Mouse (Mus musculus): ENCODE measurements around the gene Skap2. TPM values are rescaled to one million over a fixed set of nuclear protein-coding genes. Genes with fewer than 3 reads are reported as not detected.

The Skap2 gene
- polyA plus RNA-seq, 1 experiment from 2014 or later = 78.5 TPM

DNA sequence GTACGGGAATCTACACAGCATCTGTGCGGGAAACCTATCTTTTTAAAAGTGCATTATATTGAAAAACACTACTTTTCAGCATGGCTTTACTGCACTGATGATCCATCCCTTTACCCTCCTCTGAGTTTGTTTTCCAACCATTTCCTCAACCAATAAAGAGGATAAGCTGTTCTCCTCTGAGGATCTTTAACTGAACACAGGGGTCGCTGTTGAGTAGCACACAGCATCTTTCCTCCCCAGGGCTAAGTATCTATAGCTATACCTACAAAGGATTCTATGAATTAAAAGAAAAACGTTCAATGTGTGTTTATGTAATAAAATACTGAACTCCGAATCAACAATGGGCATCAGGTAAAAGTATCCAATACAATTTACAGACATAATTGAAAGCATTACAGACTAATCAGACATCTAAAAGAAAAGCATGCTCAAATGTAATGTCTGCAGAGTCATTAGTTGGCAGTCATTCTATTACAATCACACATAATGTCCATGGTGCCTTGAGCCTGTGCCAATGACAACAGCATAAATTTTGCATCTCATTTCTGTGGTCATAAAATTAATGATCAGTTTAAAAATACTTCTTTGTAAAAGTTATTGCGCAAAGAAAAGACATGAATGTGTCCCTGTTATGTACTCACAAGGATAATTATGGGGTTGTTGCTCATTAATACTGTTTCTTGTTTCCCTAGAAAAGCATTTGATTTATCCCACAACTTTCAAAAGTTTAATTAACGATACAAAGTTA lies 13.8 kb downstream of the Skap2 start:
- peak; percentile 19; the same call in 1 of the 2 replicates for ATAC-seq
- H3K36me3 ChIP-seq (ENCODE audit: insufficient read depth, low read length) = no peaks in the 10 kb centered on the region
- 51% methylated on average over 7 of the region's 7 CpGs for WGBS
- H3K4me1 ChIP-seq (ENCODE audit: insufficient read depth, low read depth, low read length) = no peaks in the 10 kb centered on the region
- TF ChIP-seq CTCF (IDR thresholded peaks at IDR 0.05) = peak; percentile 77
- no peak for TF ChIP-seq EP300 (IDR thresholded peaks at IDR 0.05)
- H3K9me3 ChIP-seq (ENCODE audit: low read length) = no peaks in the 10 kb centered on the region
- H3K4me2 ChIP-seq (replicated peaks; ENCODE audit: low read depth, low read length) = no peak overlapping the region
- DNase-seq (ENCODE audit: low spot score) = peak; percentile 70
- H3K4me3 ChIP-seq (ENCODE audit: low read depth, low read length) = no peak overlapping the region
- H3K27me3 ChIP-seq (replicated peaks; ENCODE audit: insufficient read depth, low read length) = 0 out of 2 replicates have a peak, but pooled peaks cover 6% of the 10 kb centered on the region
- H3K27ac ChIP-seq (ENCODE audit: low read length) = no peak overlapping the region
- no peak overlapping the region for H3K9ac ChIP-seq (replicated peaks; ENCODE audit: low read depth)

DNA sequence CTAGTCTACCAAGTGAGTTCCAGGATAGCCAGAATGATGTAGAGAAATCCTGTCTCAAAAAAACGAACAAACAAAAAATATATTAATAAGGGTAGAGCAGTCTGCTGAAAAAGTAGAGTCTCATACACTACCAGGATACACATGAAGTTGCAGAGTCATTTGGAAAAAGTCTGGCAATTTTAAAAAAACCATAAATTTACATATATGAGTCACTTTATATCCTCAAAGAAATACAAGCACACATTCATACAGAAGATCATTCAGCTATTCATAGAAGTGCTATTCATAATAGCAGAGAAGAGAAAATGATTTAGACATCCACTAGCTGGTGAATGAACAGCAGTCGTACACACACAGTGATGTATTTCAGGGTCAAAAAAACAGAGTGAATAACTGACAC lies 24.4 kb downstream of the Skap2 start:
- ATAC-seq (no peak), DNase-seq (ENCODE audit: low spot score) (no peak)
- TF ChIP-seq CTCF (IDR thresholded peaks at IDR 0.05) (no peak), EP300 (IDR thresholded peaks at IDR 0.05) (no peak)
- Histone ChIP-seq H3K4me2 (replicated peaks; ENCODE audit: low read depth, low read length) (no peak overlapping the region), H3K27ac (ENCODE audit: low read length) (no peak overlapping the region), H3K9me3 (ENCODE audit: low read length) (no peaks in the 10 kb centered on the region), H3K9ac (replicated peaks; ENCODE audit: low read depth) (no peak overlapping the region), H3K4me1 (ENCODE audit: insufficient read depth, low read depth, low read length) (no peaks in the 10 kb centered on the region), H3K4me3 (ENCODE audit: low read depth, low read length) (no peak overlapping the region), H3K27me3 (replicated peaks; ENCODE audit: insufficient read depth, low read length) (no peaks in the 10 kb centered on the region), H3K36me3 (ENCODE audit: insufficient read depth, low read length) (no peaks in the 10 kb centered on the region)
- 82% methylated on average over 2 of the region's 2 CpGs for WGBS

- Histone ChIP-seq H3K4me1 (ENCODE audit: insufficient read depth, low read depth, low read length) (no peaks in the 10 kb centered on the region), H3K9me3 (ENCODE audit: low read length) (no peaks in the 10 kb centered on the region), H3K4me3 (ENCODE audit: low read depth, low read length) (no peak overlapping the region), H3K4me2 (replicated peaks; ENCODE audit: low read depth, low read length) (no peak overlapping the region), H3K9ac (replicated peaks; ENCODE audit: low read depth) (no peak overlapping the region), H3K36me3 (ENCODE audit: insufficient read depth, low read length) (no peaks in the 10 kb centered on the region), H3K27me3 (replicated peaks; ENCODE audit: insufficient read depth, low read length) (no peaks in the 10 kb centered on the region), H3K27ac (ENCODE audit: low read length) (no peak overlapping the region)
- 62% methylated on average over 3 of the region's 3 CpGs for WGBS
- ATAC-seq = no peak
- TF ChIP-seq EP300 (IDR thresholded peaks at IDR 0.05) = no peak
- no peak for TF ChIP-seq CTCF (IDR thresholded peaks at IDR 0.05)
- no peak for DNase-seq (ENCODE audit: low spot score)
These were observed 34.7 kb downstream of the Skap2 start for GRCm38 (mm10) chr6:51977638-51978037.

DNA sequence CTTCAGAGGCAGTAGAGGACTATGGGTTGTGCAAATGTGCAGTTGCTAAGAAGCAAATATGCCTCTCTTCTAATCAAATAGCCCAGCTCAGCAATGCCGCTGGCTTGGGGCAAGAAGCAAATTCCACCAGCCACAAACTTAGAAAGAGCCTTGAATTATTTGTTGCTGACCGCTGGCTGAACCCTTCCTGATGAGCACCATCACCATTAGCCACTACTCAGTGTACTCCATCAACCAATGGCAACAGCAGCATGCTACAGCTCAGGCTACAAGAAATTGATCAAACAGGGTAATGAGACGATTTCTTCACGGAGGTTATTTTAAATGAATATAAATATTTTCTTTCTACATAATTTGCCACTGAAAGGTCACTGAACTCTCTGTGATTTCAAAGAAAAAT lies 36.6 kb downstream of the Skap2 start:
- Histone ChIP-seq H3K27me3 (replicated peaks; ENCODE audit: insufficient read depth, low read length) (no peaks in the 10 kb centered on the region), H3K9ac (replicated peaks; ENCODE audit: low read depth) (no peak overlapping the region), H3K4me1 (ENCODE audit: insufficient read depth, low read depth, low read length) (no peaks in the 10 kb centered on the region), H3K4me3 (ENCODE audit: low read depth, low read length) (no peak overlapping the region), H3K4me2 (replicated peaks; ENCODE audit: low read depth, low read length) (no peak overlapping the region), H3K27ac (ENCODE audit: low read length) (no peak overlapping the region), H3K36me3 (ENCODE audit: insufficient read depth, low read length) (no peaks in the 10 kb centered on the region), H3K9me3 (ENCODE audit: low read length) (no peaks in the 10 kb centered on the region)
- DNase-seq (ENCODE audit: low spot score) (peak; percentile 21), ATAC-seq (no peak)
- 36% methylated on average over 4 of the region's 4 CpGs for WGBS
- TF ChIP-seq EP300 (IDR thresholded peaks at IDR 0.05) (no peak), CTCF (IDR thresholded peaks at IDR 0.05) (no peak)

DNA sequence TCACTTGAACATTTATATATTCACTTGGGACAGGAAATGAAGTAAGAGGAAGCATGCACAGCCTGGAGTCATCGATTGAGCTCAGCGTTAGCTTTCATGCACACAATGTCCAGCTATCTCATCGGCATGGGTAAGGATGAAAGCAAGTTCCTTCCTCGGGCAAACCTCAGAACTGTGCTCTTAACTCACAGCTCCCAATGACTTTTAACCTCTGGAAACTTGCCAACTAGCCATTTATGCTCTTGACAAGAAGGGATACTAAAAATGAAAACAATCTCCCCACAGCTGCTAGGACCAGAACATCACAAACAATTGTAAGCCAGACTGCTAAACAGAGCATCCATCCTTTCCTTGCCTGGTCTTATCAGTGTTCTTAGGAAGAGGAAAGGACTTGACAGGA lies 53.4 kb downstream of the Skap2 start:
- Histone ChIP-seq H3K4me3 (ENCODE audit: low read depth, low read length) (no peak overlapping the region), H3K9ac (replicated peaks; ENCODE audit: low read depth) (no peak overlapping the region), H3K9me3 (ENCODE audit: low read length) (no peaks in the 10 kb centered on the region), H3K4me2 (replicated peaks; ENCODE audit: low read depth, low read length) (no peak overlapping the region), H3K27ac (ENCODE audit: low read length) (no peak overlapping the region), H3K27me3 (replicated peaks; ENCODE audit: insufficient read depth, low read length) (no peaks in the 10 kb centered on the region), H3K4me1 (ENCODE audit: insufficient read depth, low read depth, low read length) (no peaks in the 10 kb centered on the region), H3K36me3 (ENCODE audit: insufficient read depth, low read length) (no peaks in the 10 kb centered on the region)
- DNase-seq (ENCODE audit: low spot score) (peak; percentile 35), ATAC-seq (peak; percentile 46; the same call in 1 of the 2 replicates)
- 29% methylated on average over 4 of the region's 4 CpGs for WGBS
- no peak for TF ChIP-seq EP300 (IDR thresholded peaks at IDR 0.05)
- no peak for TF ChIP-seq CTCF (IDR thresholded peaks at IDR 0.05)

- no peaks in the 10 kb centered on the region for H3K9me3 ChIP-seq (ENCODE audit: low read length)
- DNase-seq (ENCODE audit: low spot score) = peak; percentile 42
- no peak for ATAC-seq
- no peak overlapping the region for H3K27ac ChIP-seq (ENCODE audit: low read length)
- H3K9ac ChIP-seq (replicated peaks; ENCODE audit: low read depth) = no peak overlapping the region
- H3K4me3 ChIP-seq (ENCODE audit: low read depth, low read length) = no peak overlapping the region
- H3K4me1 ChIP-seq (ENCODE audit: insufficient read depth, low read depth, low read length) = no peaks in the 10 kb centered on the region
- no peak overlapping the region for H3K4me2 ChIP-seq (replicated peaks; ENCODE audit: low read depth, low read length)
- WGBS = 43% methylated on average over 4 of the region's 4 CpGs
- H3K36me3 ChIP-seq (ENCODE audit: insufficient read depth, low read length) = no peaks in the 10 kb centered on the region
- H3K27me3 ChIP-seq (replicated peaks; ENCODE audit: insufficient read depth, low read length) = no peaks in the 10 kb centered on the region
- TF ChIP-seq EP300 (IDR thresholded peaks at IDR 0.05) (no peak), CTCF (IDR thresholded peaks at IDR 0.05) (no peak)
These were observed 56.1 kb downstream of the Skap2 start for GRCm38 (mm10) chr6:51956048-51956792.

All from lung, postnatal 0 days (tissue).